Mouse (Mus musculus) liver, postnatal 0 days (tissue): Measurements from ENCODE around the gene Srsf4. TPM values are rescaled to one million over a fixed set of nuclear protein-coding genes. Genes with fewer than 3 reads are reported as not detected.

Source experiments
- ATAC-seq: fragments of 200-750 bp; cut with Nextera tagmentation; 2 replicates; pipeline ENCODE4 v1.8.0; 2017; ENCODE audit warnings: mild to moderate bottlenecking, moderate library complexity
- DNase-seq: peaks from one replicate; pipeline ENCODE4 v3.0.0-alpha.2; 2016
- H3K27ac ChIP-seq: fragments of 300-500 bp; sonication (generic); 2 replicates; pipeline ENCODE4 v1.5.1; 2014; ENCODE audit warnings: antibody characterized with exemption, moderate library complexity, mild to moderate bottlenecking, low read depth
- H3K27me3 ChIP-seq: fragments of 300-500 bp; sonication (generic); 2 replicates; pipeline ENCODE4 v1.6.1; 2014; ENCODE audit warnings: low read length, control low read depth, mixed read lengths; ENCODE audit not compliant: insufficient read depth
- H3K36me3 ChIP-seq: fragments of 300-500 bp; sonication (generic); replicated peaks from 2 replicates; pipeline ENCODE4 v1.6.1; 2014; ENCODE audit warnings: mild to moderate bottlenecking, control low read depth, low read length, moderate library complexity, mixed read lengths; ENCODE audit not compliant: insufficient read depth
- H3K4me1 ChIP-seq: fragments of 300-500 bp; sonication (generic); 2 replicates; pipeline ENCODE4 v1.6.1; 2014; ENCODE audit warnings: antibody characterized with exemption, mild to moderate bottlenecking, control low read depth; ENCODE audit not compliant: insufficient read depth
- H3K4me2 ChIP-seq: fragments of 300-500 bp; sonication (generic); 2 replicates; pipeline ENCODE4 v1.6.1; 2014; ENCODE audit warnings: low read depth, mild to moderate bottlenecking, low read length, moderate library complexity, mixed read lengths
- H3K4me3 ChIP-seq: fragments of 300-500 bp; sonication (generic); 2 replicates; pipeline ENCODE4 v1.5.1; 2014; ENCODE audit warnings: low read depth, low read length
- H3K9ac ChIP-seq: fragments of 300-500 bp; sonication (generic); replicated peaks from 2 replicates; pipeline ENCODE4 v1.6.1; 2014; ENCODE audit warnings: mild to moderate bottlenecking, moderate library complexity
- H3K9me3 ChIP-seq: fragments of 300-500 bp; sonication (generic); 2 replicates; pipeline ENCODE4 v1.6.1; 2016; ENCODE audit warnings: mild to moderate bottlenecking, control low read depth, low read length, mixed read lengths
- CTCF ChIP-seq: sonication (generic); IDR thresholded peaks from 2 replicates; pipeline ENCODE4 v1.5.1; 2016; ENCODE audit warnings: antibody characterized with exemption, low read depth
- EP300 ChIP-seq: IDR thresholded peaks from 2 replicates; pipeline ENCODE4 v1.6.1; 2016; ENCODE audit warnings: antibody characterized with exemption, low read depth, mild to moderate bottlenecking
- WGBS: fragments of 180-500 bp; shearing (Covaris S2); extraction: QIAGEN DNeasy Blood & Tissue Kit; methylation state at CpG from one replicate; pipeline ENCODE4 v1.1.7; 2014; ENCODE audit not compliant: insufficient replicate concordance; 5-methylcytosine and 5-hydroxymethylcytosine counted together
- polyA plus RNA-seq: library from polyadenylated mRNA; unstranded; fragments of >200 nt; fragmentation: Nextera tagmentation; extraction: Ambion mirVana; gene quantifications from 2 replicates; pipeline ENCODE4 v1.2.1, GENCODE M21; 2015

Gene Srsf4
- polyA plus RNA-seq, 1 experiment from 2014 or later: 37.5 TPM

DNA sequence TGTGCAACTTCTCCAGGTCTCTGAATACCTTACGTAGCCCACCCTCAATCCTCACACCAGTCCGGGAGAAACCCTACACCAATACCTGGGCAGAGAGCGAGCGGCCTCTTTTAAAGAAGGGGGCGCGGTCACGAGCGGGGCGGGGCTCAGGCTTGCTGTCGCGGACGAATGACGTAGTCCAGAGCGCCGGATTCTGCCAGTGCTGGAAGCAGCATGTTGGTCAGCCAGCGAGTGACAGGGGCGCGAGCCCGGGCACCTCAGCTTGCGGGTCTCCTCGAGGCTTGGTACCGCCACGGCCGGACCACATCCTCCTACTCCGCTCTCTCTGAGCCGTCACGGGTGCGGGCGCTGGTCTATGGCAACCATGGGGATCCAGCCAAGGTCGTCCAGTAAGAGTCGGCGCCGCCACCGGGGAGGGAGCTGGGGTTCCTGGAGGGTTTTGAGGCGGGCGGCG is 30.1 kb upstream of the Srsf4 start, which contains the start of gene Mecr:
Gene Mecr, plus strand, starts transcription at position 181 of the 454 bp plus-strand sequence.
- ATAC-seq (peak; percentile 96), DNase-seq (peak; percentile 95)
- 0 out of 2 replicates have a peak within 1 kb of the TSS, but pooled peaks have one; percentile 32 for H3K27ac ChIP-seq
- peaks cover 5% of the 10 kb centered on the region; the same call in 1 of the 2 replicates for H3K4me1 ChIP-seq
- H3K4me2 ChIP-seq: peak within 1 kb of the TSS; percentile 97
- H3K9me3 ChIP-seq: no peaks in the 10 kb centered on the region
- under 1% methylated on average over 37 of the region's 37 CpGs for WGBS
- H3K4me3 ChIP-seq: peak within 1 kb of the TSS; percentile 96
- no peak for TF ChIP-seq EP300
- TF ChIP-seq CTCF: no peak
- H3K27me3 ChIP-seq: peaks cover 13% of the 10 kb centered on the region
- no peaks in the 10 kb centered on the region for H3K36me3 ChIP-seq
- H3K9ac ChIP-seq: peak within 1 kb of the TSS; percentile 88

DNA sequence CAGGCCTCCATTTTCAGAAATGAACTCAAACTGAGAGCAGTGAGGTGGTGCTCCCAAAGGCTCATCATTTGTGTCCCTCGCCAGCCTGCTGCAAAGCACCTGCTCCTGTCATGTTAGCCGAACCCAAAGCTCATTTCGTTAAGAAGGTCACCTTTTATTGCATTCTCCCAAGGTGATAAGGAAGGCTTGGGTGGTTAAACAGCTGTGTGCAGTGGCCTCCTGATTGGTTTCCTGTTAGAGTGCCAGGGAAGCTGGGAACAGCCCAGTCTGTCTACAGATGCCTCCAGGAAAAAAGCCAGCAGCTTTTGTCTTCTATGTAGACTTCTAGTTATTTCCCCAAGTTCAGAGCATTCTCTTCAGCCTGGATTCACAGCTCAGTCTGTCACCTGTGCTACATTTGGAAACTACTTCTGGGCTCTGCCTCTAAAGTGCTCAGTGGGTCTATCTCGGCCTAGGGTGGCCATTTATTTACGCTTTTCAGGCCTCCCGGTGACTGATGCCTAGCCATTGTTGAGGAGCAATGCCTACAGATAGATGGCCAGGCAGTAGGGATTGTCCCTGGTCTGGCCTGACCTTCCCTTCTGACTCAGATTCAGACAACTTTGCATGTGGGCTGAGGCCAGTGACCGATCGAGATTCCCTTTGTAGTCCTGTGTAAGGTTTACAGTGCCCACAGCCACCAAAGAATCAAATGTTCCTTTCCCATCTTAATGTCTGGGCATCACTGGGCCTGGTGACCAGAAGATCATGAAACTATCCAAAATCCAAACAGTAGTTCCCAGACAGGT is 27.2 kb upstream of the Srsf4 start:
- Histone ChIP-seq H3K36me3 (no peaks in the 10 kb centered on the region; the same call in 1 of the 2 replicates), H3K4me2 (no peak overlapping the region), H3K27ac (no peak overlapping the region), H3K4me3 (no peak overlapping the region), H3K4me1 (peaks cover 3% of the 10 kb centered on the region; the same call in 1 of the 2 replicates), H3K27me3 (no peaks in the 10 kb centered on the region), H3K9ac (no peak overlapping the region), H3K9me3 (no peaks in the 10 kb centered on the region)
- TF ChIP-seq CTCF: no peak
- TF ChIP-seq EP300: no peak
- WGBS: 77% methylated on average over 8 of the region's 8 CpGs
- ATAC-seq (no peak), DNase-seq (no peak)

DNA sequence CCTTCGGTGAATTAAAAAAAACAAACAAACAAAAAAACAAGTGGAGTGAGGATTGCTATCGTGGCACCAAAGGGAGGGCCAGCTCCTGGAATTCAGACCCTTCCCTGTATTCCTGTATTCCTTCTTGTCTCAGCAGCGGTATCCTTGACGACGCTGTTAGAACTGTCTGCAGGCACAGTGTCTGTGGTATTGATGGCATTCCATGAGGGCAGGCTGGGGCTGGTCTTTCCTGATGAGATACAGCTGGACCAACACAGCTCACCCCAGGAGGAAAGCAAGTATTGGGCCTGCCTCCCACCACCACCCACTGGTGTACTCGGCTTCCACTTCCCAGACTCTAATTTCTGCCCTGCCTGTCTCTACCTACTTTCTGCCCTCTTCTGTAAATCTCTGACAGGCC is 25.3 kb upstream of the Srsf4 start:
- H3K4me2 ChIP-seq: no peak overlapping the region
- no peaks in the 10 kb centered on the region; the same call in 1 of the 2 replicates for H3K36me3 ChIP-seq
- no peaks in the 10 kb centered on the region for H3K27me3 ChIP-seq
- H3K4me3 ChIP-seq: no peak overlapping the region
- DNase-seq (no peak), ATAC-seq (no peak)
- WGBS: 88% methylated on average over 6 of the region's 6 CpGs
- no peak for TF ChIP-seq EP300
- TF ChIP-seq CTCF: no peak
- no peak overlapping the region for H3K9ac ChIP-seq
- no peaks in the 10 kb centered on the region for H3K9me3 ChIP-seq
- H3K4me1 ChIP-seq: peaks cover 3% of the 10 kb centered on the region; the same call in 1 of the 2 replicates
- H3K27ac ChIP-seq: no peak overlapping the region

DNA sequence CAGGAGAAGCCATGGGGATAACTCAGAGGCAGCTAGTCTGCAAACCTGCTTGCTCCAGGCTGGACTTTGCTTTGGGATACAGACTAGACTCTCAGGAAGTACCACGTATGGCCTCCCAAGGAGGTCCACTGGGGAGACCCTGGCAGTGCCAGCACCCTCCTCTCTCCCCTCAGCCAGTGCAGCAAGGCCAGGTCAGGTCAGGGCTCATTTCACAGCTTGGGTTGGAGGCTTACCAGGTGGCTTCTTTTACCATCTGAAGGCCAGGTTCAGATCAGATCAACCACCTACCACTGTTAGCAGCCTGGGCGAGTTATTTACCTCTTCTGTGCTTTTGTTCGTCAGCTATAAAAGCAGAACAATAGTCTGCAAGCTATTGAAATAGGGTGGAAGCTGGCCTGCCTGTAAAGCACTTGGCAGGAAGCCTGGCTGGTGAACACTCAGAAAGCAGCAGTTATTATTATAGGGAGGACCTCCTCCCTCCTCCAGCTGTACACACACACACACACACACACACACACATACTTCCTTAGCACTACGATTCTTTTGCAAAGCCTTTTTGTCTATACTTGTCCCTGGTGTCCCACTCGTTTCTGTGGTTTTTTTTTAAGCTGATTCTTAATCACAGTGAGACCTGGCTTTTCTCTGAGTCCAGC is 23.3 kb upstream of the Srsf4 start:
- DNase-seq (no peak), ATAC-seq (no peak)
- no peaks in the 10 kb centered on the region for H3K4me1 ChIP-seq
- TF ChIP-seq EP300 (no peak), CTCF (no peak)
- H3K9me3 ChIP-seq: no peaks in the 10 kb centered on the region
- 55% methylated on average over 5 of the region's 5 CpGs for WGBS
- no peaks in the 10 kb centered on the region; the same call in 1 of the 2 replicates for H3K36me3 ChIP-seq
- no peak overlapping the region for H3K4me3 ChIP-seq
- no peaks in the 10 kb centered on the region for H3K27me3 ChIP-seq
- H3K27ac ChIP-seq: no peak overlapping the region
- no peak overlapping the region for H3K4me2 ChIP-seq
- H3K9ac ChIP-seq: no peak overlapping the region

DNA sequence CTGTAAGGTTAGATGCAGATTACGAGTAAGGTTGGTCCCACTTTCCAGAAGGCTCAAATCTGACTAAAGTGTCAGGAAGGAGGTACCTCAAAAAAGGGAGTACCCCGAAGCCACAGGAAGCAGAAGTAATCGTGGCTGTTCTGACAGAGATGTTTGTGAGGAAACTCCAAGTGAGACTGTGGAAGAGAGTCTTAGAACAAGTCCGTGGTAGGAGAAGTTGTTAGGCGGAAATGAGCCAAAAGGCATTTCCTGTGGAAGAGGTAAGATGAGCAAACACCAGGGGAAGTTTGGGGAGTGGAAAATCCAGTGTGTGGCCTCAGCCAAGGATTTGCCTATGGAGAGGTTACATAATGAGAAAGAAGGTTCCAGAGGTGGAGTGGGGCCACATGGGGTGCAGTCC is 18.5 kb upstream of the Srsf4 start:
- WGBS: 35% methylated on average over 5 of the region's 5 CpGs
- Histone ChIP-seq H3K27me3 (no peaks in the 10 kb centered on the region), H3K4me2 (no peak overlapping the region), H3K4me3 (no peak overlapping the region), H3K9ac (no peak overlapping the region), H3K36me3 (peaks cover 13% of the 10 kb centered on the region; the same call in 1 of the 2 replicates), H3K9me3 (no peaks in the 10 kb centered on the region), H3K27ac (no peak overlapping the region), H3K4me1 (no peaks in the 10 kb centered on the region)
- DNase-seq (no peak), ATAC-seq (no peak)
- TF ChIP-seq EP300 (no peak), CTCF (no peak)
